Mouse (Mus musculus) megakaryocyte, embryonic 14.5 days (primary cell): ENCODE data around the gene Rnls.

ENCODE experiments used
- FLI1 ChIP-seq: IDR thresholded peaks from 2 replicates; pipeline ENCODE4 v1.6.1; 2012; ENCODE audit warnings: low read length, inconsistent platforms, mixed read lengths
- GATA1 ChIP-seq: IDR thresholded peaks from 3 replicates; pipeline ENCODE4 v1.6.1; 2012; ENCODE audit warnings: mixed read lengths, low read length, inconsistent platforms, borderline replicate concordance

- TF ChIP-seq GATA1: no peak
- no peak for TF ChIP-seq FLI1
These were observed 115.7 kb downstream of the Rnls start for GRCm38 (mm10) chr19:33276421-33276820.
